Mouse (Mus musculus) hindbrain, embryonic 16.5 days (tissue): ENCODE data around the gene Slc24a3. TPM values are rescaled to one million over a fixed set of nuclear protein-coding genes. Genes with fewer than 3 reads are reported as not detected.

Experiments used
- ATAC-seq: fragments of 200-750 bp; cut with Nextera tagmentation; 2 replicates; pipeline ENCODE4 v1.8.0; 2017; ENCODE audit warnings: moderate TSS enrichment, moderate library complexity
- H3K27ac ChIP-seq: fragments of 300-500 bp; sonication (generic); 2 replicates; pipeline ENCODE4 v1.5.1; 2014; ENCODE audit warnings: low read depth, mild to moderate bottlenecking, control low read depth, low read length, moderate library complexity
- H3K27me3 ChIP-seq: fragments of 300-500 bp; sonication (generic); replicated peaks from 2 replicates; pipeline ENCODE4 v1.6.1; 2014; ENCODE audit warnings: low read length; ENCODE audit not compliant: control insufficient read depth, insufficient read depth
- H3K36me3 ChIP-seq: fragments of 300-500 bp; sonication (generic); 2 replicates; pipeline ENCODE4 v1.6.1; 2014; ENCODE audit warnings: mild to moderate bottlenecking, low read length, moderate library complexity, mixed read lengths; ENCODE audit not compliant: control insufficient read depth, insufficient read depth
- H3K4me1 ChIP-seq: fragments of 300-500 bp; sonication (generic); 2 replicates; pipeline ENCODE4 v1.6.1; 2014; ENCODE audit warnings: low read depth, low read length; ENCODE audit not compliant: control insufficient read depth, insufficient read depth
- H3K4me2 ChIP-seq: fragments of 300-500 bp; sonication (generic); 2 replicates; pipeline ENCODE4 v1.6.1; 2014; ENCODE audit warnings: mild to moderate bottlenecking, low read length, control low read depth, moderate library complexity
- H3K4me3 ChIP-seq: fragments of 300-500 bp; sonication (generic); 2 replicates; pipeline ENCODE4 v1.5.1; 2014; ENCODE audit warnings: mild to moderate bottlenecking, low read length, control low read depth, moderate library complexity
- H3K9ac ChIP-seq: fragments of 300-500 bp; sonication (generic); 2 replicates; pipeline ENCODE4 v1.6.1; 2014; ENCODE audit warnings: low read depth, mild to moderate bottlenecking, control low read depth, low read length, moderate library complexity
- H3K9me3 ChIP-seq: fragments of 300-500 bp; sonication (generic); 2 replicates; pipeline ENCODE4 v1.6.1; 2014; ENCODE audit warnings: mild to moderate bottlenecking, low read length, moderate library complexity; ENCODE audit not compliant: control insufficient read depth
- WGBS: fragments of 180-500 bp; shearing (Covaris S2); extraction: QIAGEN DNeasy Blood & Tissue Kit; methylation state at CpG from one replicate; pipeline ENCODE4 v1.1.7; 2014; 5-methylcytosine and 5-hydroxymethylcytosine counted together
- polyA plus RNA-seq: library from polyadenylated mRNA; unstranded; fragments of >200 nt; fragmentation: Nextera tagmentation; extraction: Ambion mirVana; gene quantifications from 2 replicates; pipeline ENCODE4 v1.2.1, GENCODE M21; 2015

The Slc24a3 gene
- polyA plus RNA-seq, 1 experiment from 2014 or later: 11.7 TPM

DNA sequence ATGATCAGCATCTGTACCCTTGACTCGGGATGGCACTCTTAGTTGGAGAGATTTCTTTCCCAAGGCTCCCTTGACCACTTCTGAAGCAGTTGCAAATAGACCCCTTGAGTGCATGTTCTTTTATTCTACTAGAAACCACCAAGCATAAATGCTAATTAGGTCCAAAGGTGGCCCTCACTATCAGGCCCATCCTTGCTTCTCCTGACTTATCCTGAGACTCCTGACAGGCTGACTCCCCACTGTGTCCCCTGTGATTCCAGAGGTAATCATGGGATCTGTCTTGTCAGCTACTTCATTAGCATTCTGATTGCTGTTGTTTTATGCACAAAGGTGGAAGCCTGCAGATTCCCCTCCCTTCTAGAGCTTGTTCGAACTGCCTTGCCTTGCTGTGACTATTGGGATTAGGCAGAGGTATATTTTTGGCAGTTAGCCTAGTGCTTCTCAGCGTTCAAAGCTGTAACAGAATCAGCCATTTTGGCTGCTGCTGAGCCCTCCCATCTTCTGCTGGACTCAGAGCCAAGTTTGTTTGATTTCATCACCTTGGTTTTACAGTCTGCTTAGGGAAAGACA is 293.4 kb downstream of the Slc24a3 start:
- Histone ChIP-seq H3K36me3 (no peaks in the 10 kb centered on the region), H3K4me3 (no peak overlapping the region), H3K9ac (no peak overlapping the region), H3K4me2 (no peak overlapping the region), H3K9me3 (no peaks in the 10 kb centered on the region), H3K4me1 (no peaks in the 10 kb centered on the region), H3K27ac (no peak overlapping the region), H3K27me3 (no peaks in the 10 kb centered on the region)
- 39% methylated on average over 3 of the region's 3 CpGs for WGBS
- ATAC-seq: peak; percentile 48; the same call in 1 of the 2 replicates

DNA sequence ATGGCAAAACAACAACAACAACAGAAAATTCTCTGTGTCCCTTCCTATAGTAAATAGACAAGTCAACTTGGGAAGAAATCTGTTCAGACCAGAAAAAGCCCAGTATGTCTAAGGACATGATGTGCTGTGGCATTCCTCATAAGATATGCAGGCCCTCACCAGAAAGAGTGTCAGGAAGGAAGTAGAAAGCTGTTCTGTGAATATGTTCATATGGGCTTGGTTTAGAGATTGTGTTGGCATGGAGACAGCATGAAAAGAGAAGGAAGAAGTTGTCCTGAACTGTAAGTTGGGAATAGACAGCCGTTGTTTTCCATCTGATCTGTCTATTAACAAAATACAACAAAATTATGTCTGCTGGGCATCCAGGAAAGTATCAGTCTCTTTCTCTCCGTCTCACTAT is 294.7 kb downstream of the Slc24a3 start:
- WGBS: 92% methylated on average over 2 of the region's 2 CpGs
- no peaks in the 10 kb centered on the region for H3K9me3 ChIP-seq

DNA sequence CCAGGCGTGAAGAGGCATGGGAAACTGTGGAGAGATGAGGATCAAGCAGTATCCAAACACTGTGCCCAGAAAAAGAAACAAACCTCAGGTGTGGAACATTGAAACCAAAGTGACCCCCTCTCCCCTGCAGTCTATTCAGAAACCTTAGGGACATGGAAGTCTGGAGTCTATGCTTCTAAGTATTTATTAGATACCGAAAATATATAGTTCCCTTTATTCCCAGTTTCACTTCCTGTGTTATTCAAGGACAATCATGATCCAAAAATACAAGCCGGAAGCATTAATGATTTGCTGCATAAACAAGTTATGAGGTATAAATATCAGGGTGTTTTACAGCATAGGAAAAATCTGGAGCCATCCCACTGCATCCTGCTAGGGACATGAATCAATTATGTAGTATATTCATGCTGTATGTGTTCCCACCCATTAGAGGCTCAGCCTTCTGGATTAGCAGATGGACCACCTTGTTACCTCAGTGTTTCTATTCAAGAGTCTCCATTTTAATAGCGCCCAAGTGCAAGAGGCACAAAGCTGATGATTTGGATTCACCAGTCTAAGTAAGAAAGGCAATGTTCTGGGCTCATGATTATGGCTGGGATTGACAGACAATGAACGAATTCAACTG is 301.3 kb downstream of the Slc24a3 start:
- Histone ChIP-seq H3K9ac (no peak overlapping the region), H3K4me1 (no peaks in the 10 kb centered on the region), H3K36me3 (no peaks in the 10 kb centered on the region), H3K4me3 (no peak overlapping the region), H3K27me3 (no peaks in the 10 kb centered on the region), H3K27ac (no peak overlapping the region), H3K4me2 (no peak overlapping the region), H3K9me3 (no peaks in the 10 kb centered on the region)
- no peak for ATAC-seq
- 87% methylated on average over 5 of the region's 5 CpGs for WGBS

More for the DNA sequence above, 294.7 kb downstream of the Slc24a3 start:
- no peaks in the 10 kb centered on the region for H3K36me3 ChIP-seq
- no peak overlapping the region for H3K4me3 ChIP-seq
- no peaks in the 10 kb centered on the region for H3K27me3 ChIP-seq
- no peak overlapping the region for H3K9ac ChIP-seq
- no peak overlapping the region for H3K4me2 ChIP-seq
- H3K27ac ChIP-seq: no peak overlapping the region
- H3K4me1 ChIP-seq: no peaks in the 10 kb centered on the region
- ATAC-seq: no peak

DNA sequence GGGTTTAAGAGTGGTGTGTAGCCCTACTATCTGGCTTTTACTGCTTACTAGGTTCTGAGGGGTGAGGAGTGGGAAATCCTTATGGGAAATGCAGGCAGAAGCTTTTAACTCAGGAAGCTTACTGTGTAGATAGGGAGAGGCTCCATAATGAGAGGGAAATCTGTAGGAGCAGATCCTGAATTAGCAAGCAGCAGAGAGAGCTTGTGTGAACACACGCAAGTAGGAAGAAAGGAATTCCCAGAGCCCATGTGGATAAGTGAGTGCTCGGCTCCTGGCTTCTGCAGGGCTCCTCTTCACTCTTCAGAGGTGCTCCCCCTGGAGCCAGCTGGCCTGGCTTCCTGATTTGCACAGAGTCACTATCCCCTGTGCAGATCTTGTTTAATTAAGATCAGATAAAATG is 309.9 kb downstream of the Slc24a3 start:
- Histone ChIP-seq H3K9me3 (no peaks in the 10 kb centered on the region), H3K27me3 (no peaks in the 10 kb centered on the region), H3K4me1 (no peaks in the 10 kb centered on the region), H3K36me3 (no peaks in the 10 kb centered on the region), H3K9ac (no peak overlapping the region), H3K27ac (no peak overlapping the region), H3K4me2 (no peak overlapping the region), H3K4me3 (no peak overlapping the region)
- 61% methylated on average over 2 of the region's 2 CpGs for WGBS
- ATAC-seq: no peak

DNA sequence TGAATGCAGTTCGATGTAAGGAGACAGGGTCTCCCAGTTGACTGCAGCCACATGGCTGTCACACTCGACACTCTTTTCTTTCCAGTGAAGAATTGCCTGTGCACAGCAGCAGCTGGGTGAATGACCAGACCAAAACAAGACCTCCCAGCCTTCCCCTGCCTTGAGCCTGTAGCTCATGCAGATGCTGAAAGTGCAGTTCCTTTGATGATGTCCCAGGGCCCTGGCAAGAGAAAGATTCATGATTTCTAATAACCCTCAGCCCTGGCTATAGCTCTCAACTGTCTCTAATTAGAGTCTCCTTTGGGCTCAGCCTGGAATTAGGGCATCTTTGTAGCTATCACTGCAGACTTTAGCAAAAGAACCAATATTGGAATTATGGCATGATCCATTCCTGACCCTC is 312.1 kb downstream of the Slc24a3 start:
- Histone ChIP-seq H3K4me2 (no peak overlapping the region), H3K36me3 (no peaks in the 10 kb centered on the region), H3K4me1 (no peaks in the 10 kb centered on the region), H3K9me3 (no peaks in the 10 kb centered on the region), H3K27ac (no peak overlapping the region), H3K27me3 (no peaks in the 10 kb centered on the region), H3K9ac (no peak overlapping the region), H3K4me3 (no peak overlapping the region)
- no peak for ATAC-seq
- WGBS: 52% methylated on average over 2 of the region's 2 CpGs

DNA sequence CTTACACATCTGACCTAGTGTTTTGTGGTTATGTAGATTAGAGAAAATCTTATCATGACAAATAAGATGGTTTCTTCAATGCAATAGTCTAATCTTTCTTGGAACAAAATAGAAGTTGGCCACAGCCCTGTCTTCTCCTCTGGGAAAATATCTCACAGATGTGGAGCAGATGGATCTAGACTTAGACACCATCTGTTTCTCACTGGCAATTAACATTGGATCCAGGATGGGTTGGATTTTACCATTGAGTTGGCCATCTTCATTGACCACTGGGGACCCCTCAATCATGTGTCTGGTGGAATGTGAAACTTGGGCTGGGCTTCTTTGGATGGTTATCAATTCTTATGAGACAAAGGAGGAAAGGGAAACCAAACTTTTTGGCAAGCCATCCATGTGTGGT is 332.7 kb downstream of the Slc24a3 start:
- Histone ChIP-seq H3K4me2 (no peak overlapping the region), H3K4me3 (no peak overlapping the region), H3K27me3 (no peaks in the 10 kb centered on the region), H3K27ac (no peak overlapping the region), H3K9ac (no peak overlapping the region), H3K36me3 (no peaks in the 10 kb centered on the region), H3K9me3 (no peaks in the 10 kb centered on the region), H3K4me1 (no peaks in the 10 kb centered on the region)
- ATAC-seq: no peak

DNA sequence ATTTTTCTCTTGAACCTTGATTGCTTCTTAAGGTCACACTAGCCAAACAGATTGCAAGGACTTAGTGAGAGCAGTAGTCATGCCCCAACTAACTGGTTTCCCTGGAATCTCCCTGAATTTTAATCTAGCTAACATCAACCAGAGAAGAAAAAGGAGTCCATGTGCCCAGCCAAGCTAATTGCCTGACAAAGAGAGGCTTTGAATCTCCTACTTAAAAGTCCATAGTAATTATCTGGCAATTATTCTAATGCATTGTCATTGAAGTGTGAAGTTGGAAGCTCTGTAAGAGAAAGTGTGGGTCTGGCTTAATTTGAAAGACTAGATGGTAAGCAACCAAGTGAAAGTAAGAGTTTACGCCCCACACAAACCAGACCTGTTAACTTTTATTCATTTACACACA is 333.9 kb downstream of the Slc24a3 start:
- 63% methylated on average over 1 of the region's 1 CpGs for WGBS
- no peak overlapping the region for H3K9ac ChIP-seq
- peak; percentile 48; the same call in 1 of the 2 replicates for ATAC-seq
- H3K4me2 ChIP-seq: no peak overlapping the region
- H3K27ac ChIP-seq: no peak overlapping the region
- H3K36me3 ChIP-seq: no peaks in the 10 kb centered on the region
- no peaks in the 10 kb centered on the region for H3K9me3 ChIP-seq
- H3K4me1 ChIP-seq: no peaks in the 10 kb centered on the region
- H3K4me3 ChIP-seq: no peak overlapping the region
- no peaks in the 10 kb centered on the region for H3K27me3 ChIP-seq

DNA sequence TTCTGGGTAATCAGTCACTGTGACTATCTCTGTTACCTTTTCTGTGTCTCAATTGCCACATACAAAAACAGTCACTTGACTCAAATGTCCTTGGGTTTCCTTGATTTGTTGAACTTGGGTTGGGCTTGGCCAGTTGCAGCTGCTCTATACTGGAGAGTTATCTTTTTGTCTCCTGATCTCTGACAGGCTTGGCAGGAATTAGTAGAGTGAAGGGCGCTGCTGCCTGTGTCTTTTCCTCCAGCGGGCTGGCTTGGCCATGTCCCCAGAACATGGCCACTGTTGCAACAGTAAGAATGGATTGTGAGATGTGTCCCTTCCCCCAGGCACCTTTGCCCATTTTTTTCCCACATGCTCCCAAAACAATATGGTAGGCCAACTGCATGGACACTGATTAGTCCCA is 340.1 kb downstream of the Slc24a3 start:
- Histone ChIP-seq H3K4me2 (no peak overlapping the region), H3K9ac (no peak overlapping the region), H3K27me3 (no peaks in the 10 kb centered on the region), H3K9me3 (no peaks in the 10 kb centered on the region), H3K36me3 (no peaks in the 10 kb centered on the region), H3K4me3 (no peak overlapping the region), H3K27ac (no peak overlapping the region), H3K4me1 (no peaks in the 10 kb centered on the region)
- WGBS: 76% methylated on average over 2 of the region's 2 CpGs
- no peak for ATAC-seq

DNA sequence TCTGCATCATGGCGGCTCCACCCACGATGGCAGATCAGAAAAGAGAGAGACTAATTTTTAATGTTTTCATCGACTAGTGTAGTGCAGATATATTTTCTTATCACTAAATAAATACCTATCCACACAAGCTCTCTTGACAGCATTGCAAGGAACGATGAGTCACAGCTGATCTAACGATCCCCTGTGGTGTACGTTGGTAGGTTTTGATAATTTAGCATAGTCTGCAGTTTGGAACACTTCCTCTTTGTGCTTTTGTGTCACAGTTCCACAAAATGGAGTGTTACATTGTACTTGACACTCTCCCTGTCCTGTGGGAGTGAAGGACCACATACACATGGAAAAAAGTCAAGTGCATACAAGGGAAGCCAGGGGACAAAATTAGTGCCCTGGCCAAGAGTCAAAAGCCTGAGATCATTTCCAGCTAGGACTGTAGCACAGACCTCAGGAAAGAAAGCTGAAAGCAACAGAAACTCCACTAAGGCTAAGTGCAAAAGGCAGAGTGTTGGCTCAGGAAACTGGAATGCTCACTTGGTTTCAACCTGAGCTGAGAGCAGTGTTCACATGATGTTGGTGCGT is 343.2 kb downstream of the Slc24a3 start:
- Histone ChIP-seq H3K9ac (no peak overlapping the region), H3K36me3 (no peaks in the 10 kb centered on the region), H3K9me3 (no peaks in the 10 kb centered on the region), H3K4me3 (no peak overlapping the region), H3K4me2 (no peak overlapping the region), H3K27ac (no peak overlapping the region), H3K4me1 (no peaks in the 10 kb centered on the region), H3K27me3 (no peaks in the 10 kb centered on the region)
- ATAC-seq: no peak
- WGBS: 84% methylated on average over 7 of the region's 7 CpGs
